Mouse (Mus musculus): Measurements from ENCODE around the gene Dleu7. TPM values are rescaled to one million over a fixed set of nuclear protein-coding genes. Genes with fewer than 3 reads are reported as not detected.

The Dleu7 gene
- polyA plus RNA-seq, 1 experiment from 2014 or later: 1.2 TPM

- Histone ChIP-seq H3K27me3 (replicated peaks) (no peaks in the 10 kb centered on the region), H3K4me2 (no peak overlapping the region), H3K36me3 (no peaks in the 10 kb centered on the region), H3K9me3 (no peaks in the 10 kb centered on the region), H3K4me1 (peaks cover 18% of the 10 kb centered on the region), H3K4me3 (no peak overlapping the region), H3K27ac (replicated peaks) (no peak overlapping the region), H3K9ac (no peak overlapping the region)
- ATAC-seq (ENCODE audit: extremely low read depth, insufficient number of reproducible peaks, low FRiP score, low TSS enrichment): no peak
- 34% methylated on average over 2 of the region's 2 CpGs for WGBS
Observed at GRCm38 (mm10) chr14:62243530-62243929, 49.3 kb downstream of the Dleu7 start.

GRCm38 (mm10) chr14:62235969-62236368 is 56.9 kb downstream of the Dleu7 start:
- ATAC-seq (ENCODE audit: extremely low read depth, insufficient number of reproducible peaks, low FRiP score, low TSS enrichment): no peak
- 32% methylated on average over 7 of the region's 7 CpGs for WGBS

GRCm38 (mm10) chr14:62235214-62235613 is 57.6 kb downstream of the Dleu7 start:
- WGBS: 68% methylated on average over 1 of the region's 1 CpGs
- ATAC-seq (ENCODE audit: extremely low read depth, insufficient number of reproducible peaks, low FRiP score, low TSS enrichment): no peak
- H3K27me3 ChIP-seq (replicated peaks): no peaks in the 10 kb centered on the region
- no peaks in the 10 kb centered on the region for H3K36me3 ChIP-seq
- no peak overlapping the region for H3K4me3 ChIP-seq
- H3K9me3 ChIP-seq: no peaks in the 10 kb centered on the region
- H3K27ac ChIP-seq (replicated peaks): no peak overlapping the region
- no peak overlapping the region for H3K4me2 ChIP-seq
- H3K9ac ChIP-seq: no peak overlapping the region
- peaks cover 4% of the 10 kb centered on the region for H3K4me1 ChIP-seq

More at GRCm38 (mm10) chr14:62235969-62236368, 56.9 kb downstream of the Dleu7 start:
- no peak overlapping the region for H3K4me3 ChIP-seq
- no peaks in the 10 kb centered on the region for H3K9me3 ChIP-seq
- peaks cover 4% of the 10 kb centered on the region for H3K4me1 ChIP-seq
- no peak overlapping the region for H3K9ac ChIP-seq
- no peak overlapping the region for H3K27ac ChIP-seq (replicated peaks)
- H3K4me2 ChIP-seq: no peak overlapping the region
- no peaks in the 10 kb centered on the region for H3K27me3 ChIP-seq (replicated peaks)
- no peaks in the 10 kb centered on the region for H3K36me3 ChIP-seq

- H3K4me3 ChIP-seq: no peak overlapping the region
- no peaks in the 10 kb centered on the region for H3K36me3 ChIP-seq
- no peak overlapping the region for H3K4me2 ChIP-seq
- no peak overlapping the region for H3K9ac ChIP-seq
- H3K27ac ChIP-seq (replicated peaks): no peak overlapping the region
- peaks cover 2% of the 10 kb centered on the region for H3K4me1 ChIP-seq
- H3K9me3 ChIP-seq: no peaks in the 10 kb centered on the region
- H3K27me3 ChIP-seq (replicated peaks): no peaks in the 10 kb centered on the region
- ATAC-seq (ENCODE audit: extremely low read depth, insufficient number of reproducible peaks, low FRiP score, low TSS enrichment): no peak
- 60% methylated on average over 3 of the region's 3 CpGs for WGBS
Observed at GRCm38 (mm10) chr14:62230968-62231367, 61.9 kb downstream of the Dleu7 start.

- Histone ChIP-seq H3K4me2 (no peak overlapping the region), H3K4me1 (no peaks in the 10 kb centered on the region)
- WGBS: 76% methylated on average over 5 of the region's 5 CpGs
Observed at GRCm38 (mm10) chr14:62227101-62227500, 65.7 kb downstream of the Dleu7 start.

GRCm38 (mm10) chr14:62226576-62227047 is 66.2 kb downstream of the Dleu7 start:
- Histone ChIP-seq H3K9me3 (no peaks in the 10 kb centered on the region), H3K4me3 (no peak overlapping the region), H3K27me3 (replicated peaks) (no peaks in the 10 kb centered on the region; the same call in 1 of the 2 replicates), H3K4me1 (no peaks in the 10 kb centered on the region), H3K36me3 (no peaks in the 10 kb centered on the region), H3K4me2 (no peak overlapping the region), H3K9ac (no peak overlapping the region), H3K27ac (replicated peaks) (no peak overlapping the region)
- 76% methylated on average over 11 of the region's 11 CpGs for WGBS
- no peak for ATAC-seq (ENCODE audit: extremely low read depth, insufficient number of reproducible peaks, low FRiP score, low TSS enrichment)

More at GRCm38 (mm10) chr14:62227101-62227500, 65.7 kb downstream of the Dleu7 start:
- H3K9me3 ChIP-seq: no peaks in the 10 kb centered on the region
- H3K36me3 ChIP-seq: no peaks in the 10 kb centered on the region
- H3K4me3 ChIP-seq: no peak overlapping the region
- no peak overlapping the region for H3K9ac ChIP-seq
- H3K27ac ChIP-seq (replicated peaks): no peak overlapping the region
- ATAC-seq (ENCODE audit: extremely low read depth, insufficient number of reproducible peaks, low FRiP score, low TSS enrichment): no peak
- no peaks in the 10 kb centered on the region; the same call in 1 of the 2 replicates for H3K27me3 ChIP-seq (replicated peaks)

Other genes with a start within 250 kb of the Dleu7 start
- 53.4 and 59.4 TPM in 2 replicates for gene Rnaseh2b, start 458 bp downstream of the Dleu7 start, polyA plus RNA-seq (2015; fragmentation: Nextera tagmentation; extraction: Ambion mirVana)
- 0.05 and 0.12 TPM in 2 replicates for gene Gucy1b2, start 163.2 kb upstream of the Dleu7 start, polyA plus RNA-seq (2015; fragmentation: Nextera tagmentation; extraction: Ambion mirVana)